Mouse (Mus musculus): ENCODE data around the gene Pcnt.

DNA sequence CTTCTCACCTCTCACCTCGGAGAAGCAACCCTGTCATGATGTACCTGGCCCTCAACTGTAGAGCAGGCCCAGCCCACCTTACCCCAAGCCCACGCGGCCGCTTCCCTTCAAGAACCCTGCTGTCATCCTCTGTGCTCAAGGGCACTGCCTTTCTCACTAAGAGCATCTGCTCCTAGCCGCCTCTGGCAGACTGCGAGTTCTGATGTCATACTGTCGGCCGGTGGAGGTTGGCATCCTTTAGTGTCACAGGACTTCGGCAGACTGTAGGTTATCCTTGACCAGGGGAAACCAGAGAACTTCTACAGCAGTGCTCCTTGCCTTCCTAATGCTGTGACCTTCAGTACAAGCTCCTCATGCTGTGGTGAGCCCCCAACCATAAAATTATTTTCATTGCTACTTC, 51.4 kb downstream of the Pcnt start:
- no peak for TF ChIP-seq POLR2A (IDR thresholded peaks at IDR 0.05; ENCODE audit: borderline replicate concordance, low read depth, low read length)
- no peak for TF ChIP-seq CTCF (IDR thresholded peaks at IDR 0.05; ENCODE audit: low read depth, low read length)
